Mouse (Mus musculus) heart, embryonic 10.5 days (tissue): ENCODE measurements around the gene Gm17190. TPM values are rescaled to one million over a fixed set of nuclear protein-coding genes. Genes with fewer than 3 reads are reported as not detected.
"Not testable (repeated sequence)": the region's sequence is repeated elsewhere in the genome, so short reads cannot be mapped to it uniquely, and the experiment has no call there.

ENCODE experiments used
- DNase-seq: peaks from one replicate; pipeline ENCODE4 v3.0.0-alpha.2; 2017; ENCODE audit warnings: low spot score
- H3K27ac ChIP-seq: fragments of 300-500 bp; sonication (generic); 2 replicates; pipeline ENCODE4 v1.5.1; 2016; ENCODE audit warnings: mild to moderate bottlenecking
- H3K27me3 ChIP-seq: fragments of 300-500 bp; sonication (generic); 2 replicates; pipeline ENCODE4 v1.6.1; 2016; ENCODE audit warnings: mild to moderate bottlenecking; ENCODE audit not compliant: poor library complexity, insufficient read depth, severe bottlenecking
- H3K36me3 ChIP-seq: fragments of 300-500 bp; sonication (generic); 2 replicates; pipeline ENCODE4 v1.6.1; 2016; ENCODE audit warnings: mild to moderate bottlenecking, moderate library complexity
- H3K4me1 ChIP-seq: fragments of 300-500 bp; sonication (generic); 2 replicates; pipeline ENCODE4 v1.6.1; 2016; ENCODE audit warnings: mild to moderate bottlenecking
- H3K4me3 ChIP-seq: fragments of 300-500 bp; sonication (generic); 2 replicates; pipeline ENCODE4 v1.5.1; 2016; ENCODE audit warnings: mild to moderate bottlenecking, moderate library complexity
- H3K9me3 ChIP-seq: fragments of 300-500 bp; sonication (generic); 2 replicates; pipeline ENCODE4 v1.6.1; 2016; ENCODE audit warnings: mild to moderate bottlenecking, moderate library complexity
- WGBS: fragments of 180-500 bp; shearing (Covaris S2); methylation state at CpG from one replicate; pipeline ENCODE4 v1.1.7; 2016; 5-methylcytosine and 5-hydroxymethylcytosine counted together
- polyA plus RNA-seq: library from polyadenylated mRNA; unstranded; fragments of >200 nt; fragmentation: Nextera tagmentation; extraction: Ambion mirVana; gene quantifications from 2 replicates; pipeline ENCODE4 v1.2.1, GENCODE M21; 2016

Gm17190 gene
- not detected in 2 replicates for polyA plus RNA-seq

DNA sequence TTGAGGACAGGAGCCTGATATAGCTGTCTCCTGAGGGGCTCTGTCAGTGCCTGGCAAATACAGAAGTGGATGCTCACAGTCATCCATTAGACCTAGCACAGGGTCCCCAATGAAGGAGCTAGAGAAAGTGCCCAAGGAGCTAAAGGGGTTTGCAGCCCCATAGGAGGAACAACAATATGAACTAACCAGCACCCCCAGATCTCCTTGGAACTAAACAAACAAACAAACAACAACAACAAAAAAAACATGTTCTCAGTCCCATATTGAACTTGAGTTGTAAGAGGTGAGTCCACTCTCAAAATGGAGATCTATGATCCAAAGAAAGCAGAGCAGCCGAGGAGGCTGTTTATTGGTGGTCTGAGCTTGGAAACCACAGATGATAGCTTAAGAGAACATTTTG, at the start of gene Gm17190:
Gene Gm17190, plus strand, starts transcription at position 301 of the 400 bp plus-strand sequence.
- not testable (repeated sequence) for DNase-seq, H3K36me3 ChIP-seq, H3K4me1 ChIP-seq, H3K4me3 ChIP-seq, H3K9me3 ChIP-seq, H3K27ac ChIP-seq, H3K27me3 ChIP-seq
- WGBS, result 81% methylated on average over 1 of the region's 1 CpGs

DNA sequence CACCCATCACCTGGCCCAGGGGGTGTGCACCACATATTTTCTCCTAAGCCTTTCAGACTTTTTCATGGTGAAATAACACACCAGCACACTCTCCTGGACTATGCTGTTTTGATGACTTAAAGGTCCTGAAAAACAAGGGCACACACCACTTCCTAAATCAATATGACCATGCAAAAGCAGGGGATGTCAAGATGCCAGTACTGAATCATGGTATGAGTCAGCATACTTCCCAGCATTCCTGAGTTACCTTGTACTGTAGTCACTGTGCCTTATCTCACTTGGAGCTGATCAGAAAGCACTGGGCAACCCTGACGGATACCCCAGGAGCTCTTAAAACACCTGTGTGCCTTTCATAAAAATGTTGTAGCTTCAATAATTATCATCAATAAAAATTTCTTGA, 42.3 kb upstream of the Gm17190 start:
- 54% methylated on average over 1 of the region's 1 CpGs for WGBS
- H3K9me3 ChIP-seq, result no peaks in the 10 kb centered on the region

DNA sequence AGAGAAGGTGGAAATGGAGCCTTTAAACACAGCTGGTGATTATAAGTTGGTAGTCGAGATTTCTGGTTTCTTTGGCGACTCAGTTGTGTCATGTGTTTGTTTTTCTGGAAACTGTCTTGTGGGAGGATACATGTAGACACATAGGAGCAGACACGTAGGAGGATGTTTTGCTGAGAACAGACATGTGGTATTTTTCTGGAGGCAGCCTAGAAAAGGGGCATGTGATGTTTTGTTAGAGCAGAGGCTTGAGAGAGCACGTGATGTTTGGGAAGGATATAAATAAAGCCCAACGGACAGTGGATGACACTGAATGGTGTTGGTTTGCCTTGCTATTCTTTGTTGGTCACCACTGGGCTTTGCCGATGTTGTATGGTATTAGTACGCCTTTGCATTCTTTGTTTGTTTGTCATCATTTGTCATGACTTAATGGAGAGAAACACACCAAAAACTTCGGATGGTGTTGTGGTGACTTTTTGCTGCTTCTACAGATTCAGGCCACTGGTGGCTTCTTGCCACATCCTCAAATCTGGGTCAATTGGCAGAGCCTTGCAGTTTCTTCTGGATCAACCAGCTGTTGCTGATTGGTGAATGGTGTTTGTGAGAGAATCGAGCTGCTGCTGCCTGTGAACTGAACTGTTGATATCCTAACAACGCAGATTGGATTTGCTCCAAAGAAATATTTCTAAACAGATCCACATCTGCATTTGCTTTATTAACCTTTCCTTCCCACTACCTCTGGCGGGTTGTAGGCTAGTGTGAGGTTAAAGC, 41.4 kb upstream of the Gm17190 start:
- WGBS, result 77% methylated on average over 11 of the region's 11 CpGs
- Histone ChIP-seq H3K27me3 (no peaks in the 10 kb centered on the region), H3K36me3 (no peaks in the 10 kb centered on the region), H3K4me3 (no peak overlapping the region), H3K9me3 (no peaks in the 10 kb centered on the region), H3K4me1 (no peaks in the 10 kb centered on the region), H3K27ac (no peak overlapping the region)
- no peak for DNase-seq

More for the DNA sequence above, 42.3 kb upstream of the Gm17190 start:
- H3K36me3 ChIP-seq, result no peaks in the 10 kb centered on the region
- no peak overlapping the region for H3K4me3 ChIP-seq
- H3K27me3 ChIP-seq, result no peaks in the 10 kb centered on the region
- no peaks in the 10 kb centered on the region for H3K4me1 ChIP-seq
- no peak overlapping the region for H3K27ac ChIP-seq
- DNase-seq, result no peak

DNA sequence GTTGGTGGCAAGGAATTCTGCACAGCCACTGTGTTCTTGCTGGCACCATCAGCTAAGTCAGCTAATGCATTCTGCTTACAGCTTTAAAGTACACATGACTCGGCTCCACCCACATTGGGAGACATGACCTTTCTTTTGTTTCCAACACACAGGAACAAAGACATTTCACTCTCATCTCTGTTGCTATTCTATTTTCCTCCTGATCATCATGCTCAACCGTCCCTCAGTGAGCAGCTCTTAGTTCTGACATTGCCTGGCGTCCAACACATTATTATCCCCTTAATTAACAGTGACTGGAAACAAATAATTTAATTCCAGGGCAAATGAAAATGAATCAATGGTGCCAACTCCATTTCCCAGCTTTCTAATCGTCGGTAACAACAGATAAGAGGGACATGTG, 36.5 kb upstream of the Gm17190 start:
- H3K4me1 ChIP-seq, result no peaks in the 10 kb centered on the region
- H3K4me3 ChIP-seq, result no peak overlapping the region
- H3K27ac ChIP-seq, result no peak overlapping the region
- 67% methylated on average over 5 of the region's 5 CpGs for WGBS
- H3K36me3 ChIP-seq, result no peaks in the 10 kb centered on the region
- no peaks in the 10 kb centered on the region for H3K27me3 ChIP-seq
- no peaks in the 10 kb centered on the region for H3K9me3 ChIP-seq
- DNase-seq, result no peak

DNA sequence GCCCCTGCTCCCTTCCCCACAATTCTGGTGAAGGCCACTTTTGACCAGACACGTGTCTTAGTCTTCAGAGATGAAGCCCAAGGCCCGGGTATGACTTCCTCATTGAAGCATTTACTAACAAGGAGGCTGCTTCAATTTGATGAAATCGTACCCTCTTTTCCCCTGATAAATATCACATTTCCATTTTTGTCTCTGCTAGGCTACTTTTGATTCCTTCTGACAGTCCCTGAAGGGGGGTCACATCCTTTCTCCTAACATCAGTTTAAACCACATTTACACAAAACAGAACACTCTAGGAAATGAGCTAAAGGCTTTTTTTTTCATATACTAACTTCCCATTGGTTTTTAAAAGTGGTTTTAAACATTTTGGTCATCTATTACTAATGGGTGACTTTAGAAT, 29.1 kb upstream of the Gm17190 start:
- no peaks in the 10 kb centered on the region for H3K4me1 ChIP-seq
- no peak for DNase-seq
- WGBS, result 85% methylated on average over 3 of the region's 3 CpGs
- no peaks in the 10 kb centered on the region for H3K27me3 ChIP-seq
- H3K36me3 ChIP-seq, result no peaks in the 10 kb centered on the region
- no peak overlapping the region for H3K27ac ChIP-seq
- no peaks in the 10 kb centered on the region for H3K9me3 ChIP-seq
- H3K4me3 ChIP-seq, result no peak overlapping the region

DNA sequence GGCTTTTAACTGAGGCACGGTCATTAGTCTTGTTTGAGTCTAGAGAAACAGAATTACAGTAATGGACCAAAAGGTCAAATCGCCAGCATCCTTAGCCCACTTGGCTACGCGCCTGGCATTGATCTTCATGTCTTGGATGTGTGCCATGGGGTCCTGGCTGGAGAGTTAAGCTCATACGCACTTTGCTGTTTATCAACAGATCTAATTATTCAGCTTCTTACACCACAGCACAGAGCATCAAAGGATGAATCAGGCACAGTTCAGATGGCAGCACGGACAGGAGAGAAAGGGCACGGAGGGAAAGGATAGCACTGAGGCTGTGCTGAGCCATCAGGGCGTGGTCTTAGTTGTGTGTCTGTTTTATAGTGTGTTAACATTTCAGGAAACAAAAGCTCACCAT, 8.3 kb upstream of the Gm17190 start:
- Histone ChIP-seq H3K4me1 (no peaks in the 10 kb centered on the region), H3K9me3 (no peaks in the 10 kb centered on the region), H3K27me3 (no peaks in the 10 kb centered on the region), H3K36me3 (no peaks in the 10 kb centered on the region), H3K27ac (no peak overlapping the region), H3K4me3 (no peak overlapping the region)
- no peak for DNase-seq
- WGBS, result 76% methylated on average over 8 of the region's 8 CpGs

DNA sequence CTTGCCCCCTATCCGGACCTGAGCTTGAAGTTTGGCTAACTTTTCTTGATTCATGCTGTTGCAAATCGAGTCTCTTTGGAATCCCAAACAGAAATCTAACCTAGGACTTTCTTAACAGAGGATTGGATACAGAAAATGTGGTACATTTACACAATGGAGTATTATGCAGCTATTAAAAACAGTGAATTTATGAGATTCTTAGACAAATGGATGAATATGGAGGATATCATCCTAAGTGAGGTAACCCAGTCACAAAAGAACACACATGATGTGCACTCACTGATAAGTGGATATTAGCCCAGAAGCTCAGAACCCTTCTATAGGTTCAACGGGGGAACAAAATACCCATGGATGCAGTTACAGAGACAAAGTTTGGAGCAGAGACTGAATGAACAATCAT, 578 bp upstream of the Gm17190 start, which contains the start of gene Gm20075:
Gene Gm20075, minus strand, starts transcription at position 101 of the 400 bp plus-strand sequence.
- not testable (repeated sequence) for H3K4me3 ChIP-seq, H3K27me3 ChIP-seq, H3K27ac ChIP-seq, H3K9me3 ChIP-seq, DNase-seq, H3K36me3 ChIP-seq, H3K4me1 ChIP-seq
- 74% methylated on average over 3 of the region's 3 CpGs for WGBS

DNA sequence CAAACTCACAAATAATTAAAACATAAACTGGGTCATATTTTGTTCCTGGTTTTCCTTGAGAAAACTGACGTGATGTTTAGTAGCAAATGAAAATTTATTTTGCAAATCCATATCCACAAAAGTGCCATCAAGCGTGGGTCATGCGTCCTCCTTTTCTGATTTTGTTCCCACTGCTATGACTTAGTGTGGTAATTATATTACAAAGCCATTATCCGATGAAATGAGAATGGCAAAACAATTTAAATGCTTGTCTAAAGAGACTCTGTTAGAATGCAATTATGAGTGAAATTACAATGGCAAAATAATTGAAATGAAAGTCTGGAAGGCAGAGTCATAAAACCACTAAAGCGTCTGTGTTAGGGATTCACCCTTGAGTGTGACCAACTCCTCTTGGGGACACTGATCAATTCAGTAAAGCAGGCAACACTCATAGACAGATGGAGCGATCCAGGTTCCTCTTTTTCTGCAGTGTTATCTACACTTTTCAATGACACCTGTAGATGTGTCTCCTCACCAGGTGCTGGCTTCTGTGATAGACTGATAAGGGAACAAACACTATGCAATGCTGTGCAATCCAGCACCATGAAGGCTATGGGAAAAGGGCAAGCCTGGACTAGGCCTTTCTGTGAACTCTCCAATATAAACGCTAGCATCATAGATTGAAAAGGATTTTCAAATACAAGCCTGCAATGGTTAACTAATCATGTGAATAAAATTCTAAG, 3.9 kb downstream of the Gm17190 start:
- H3K27ac ChIP-seq, result no peak overlapping the region
- no peaks in the 10 kb centered on the region for H3K27me3 ChIP-seq
- 85% methylated on average over 7 of the region's 7 CpGs for WGBS
- no peaks in the 10 kb centered on the region for H3K9me3 ChIP-seq
- no peak overlapping the region for H3K4me3 ChIP-seq
- no peaks in the 10 kb centered on the region for H3K36me3 ChIP-seq
- H3K4me1 ChIP-seq, result no peaks in the 10 kb centered on the region
- no peak for DNase-seq

DNA sequence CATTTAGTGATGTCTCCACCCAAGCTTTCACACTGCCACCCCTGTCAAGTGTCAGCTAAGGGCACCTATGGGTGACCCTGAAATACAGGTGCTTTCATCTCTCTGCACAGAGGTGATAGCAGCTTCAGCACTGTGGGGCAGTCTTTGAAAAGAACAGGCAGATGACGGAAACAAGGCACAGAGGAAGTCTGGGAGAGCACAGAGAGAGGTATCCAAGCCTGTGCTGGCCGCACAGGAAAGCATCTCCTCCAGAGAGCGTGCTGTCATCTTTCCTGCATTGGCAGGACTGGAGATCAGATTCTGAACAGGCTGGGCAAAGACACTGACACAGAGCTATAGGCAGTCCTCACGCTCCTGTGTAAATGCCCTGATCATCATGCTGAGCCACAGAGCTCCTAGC, 9.1 kb downstream of the Gm17190 start:
- WGBS, result 70% methylated on average over 4 of the region's 4 CpGs

DNA sequence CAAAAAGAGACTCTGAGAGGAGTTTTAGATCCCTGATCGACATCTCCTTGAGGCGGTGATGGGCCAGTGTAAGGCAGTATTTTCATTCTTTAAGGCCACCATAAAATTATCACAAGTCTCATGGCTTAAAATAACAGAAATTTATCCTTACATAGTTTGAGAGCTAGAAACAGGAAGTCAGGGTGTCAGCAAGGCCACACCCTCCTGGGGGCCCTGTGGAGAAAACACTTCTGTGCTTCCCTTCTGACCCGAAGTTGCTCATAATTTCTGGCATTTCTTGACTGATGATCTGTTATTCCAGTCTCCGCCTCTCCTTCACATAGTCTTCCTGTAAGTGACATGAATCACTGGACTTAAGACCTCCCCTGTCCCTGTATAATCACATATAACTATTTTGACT, 24.5 kb downstream of the Gm17190 start:
- no peak for DNase-seq

More for the DNA sequence above, 9.1 kb downstream of the Gm17190 start:
- H3K27me3 ChIP-seq, result no peaks in the 10 kb centered on the region
- H3K36me3 ChIP-seq, result no peaks in the 10 kb centered on the region
- no peaks in the 10 kb centered on the region for H3K4me1 ChIP-seq
- H3K4me3 ChIP-seq, result no peak overlapping the region
- no peak overlapping the region for H3K27ac ChIP-seq
- no peak for DNase-seq
- no peaks in the 10 kb centered on the region for H3K9me3 ChIP-seq

DNA sequence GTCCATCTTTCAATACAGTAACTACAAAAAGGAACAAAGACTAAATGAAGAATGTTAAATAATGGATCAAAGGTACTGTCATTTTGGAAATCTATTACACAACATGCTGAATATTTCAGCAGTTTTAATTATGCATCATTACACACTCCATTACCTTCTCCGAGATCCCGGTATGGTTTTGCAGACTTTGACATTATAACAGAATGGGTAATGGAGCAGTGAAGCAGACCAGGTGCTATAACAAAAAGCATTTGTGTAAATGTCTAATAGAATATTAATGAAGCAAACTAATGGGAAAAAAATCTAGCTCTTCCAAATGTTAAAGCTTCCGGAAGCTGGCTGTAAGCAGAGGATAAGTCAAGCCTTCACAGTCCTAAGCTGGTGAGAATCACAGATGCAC, 28.9 kb downstream of the Gm17190 start:
- H3K27me3 ChIP-seq, result no peaks in the 10 kb centered on the region
- no peaks in the 10 kb centered on the region for H3K4me1 ChIP-seq
- WGBS, result 87% methylated on average over 3 of the region's 3 CpGs
- H3K4me3 ChIP-seq, result no peak overlapping the region
- DNase-seq, result no peak
- H3K27ac ChIP-seq, result no peak overlapping the region
- no peaks in the 10 kb centered on the region for H3K9me3 ChIP-seq
- no peaks in the 10 kb centered on the region for H3K36me3 ChIP-seq

More for the DNA sequence above, 24.5 kb downstream of the Gm17190 start:
- Histone ChIP-seq H3K9me3 (no peaks in the 10 kb centered on the region), H3K27ac (no peak overlapping the region), H3K36me3 (no peaks in the 10 kb centered on the region), H3K27me3 (no peaks in the 10 kb centered on the region), H3K4me3 (no peak overlapping the region), H3K4me1 (no peaks in the 10 kb centered on the region)
- WGBS, result 79% methylated on average over 4 of the region's 4 CpGs

DNA sequence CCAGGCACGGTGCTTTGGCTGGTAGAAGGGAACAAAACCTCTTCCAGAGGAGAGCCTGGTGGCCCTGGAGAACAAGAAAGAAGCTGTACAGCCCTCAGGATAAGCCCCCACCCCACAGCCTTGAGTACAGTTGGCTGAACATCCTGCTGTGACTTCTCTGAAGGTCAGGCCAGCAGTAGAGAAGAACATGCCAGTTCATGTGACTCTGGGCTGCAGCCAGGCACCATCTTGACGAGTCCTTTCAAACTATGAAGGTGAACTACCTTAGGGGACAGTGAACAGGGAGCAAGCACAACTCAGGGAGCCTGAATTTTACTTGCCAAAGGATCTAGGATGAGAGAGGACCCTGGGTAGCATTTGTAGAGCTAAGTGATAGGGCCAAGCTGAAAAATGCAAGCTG, 30.9 kb downstream of the Gm17190 start:
- no peak overlapping the region for H3K27ac ChIP-seq
- no peak overlapping the region for H3K4me3 ChIP-seq
- H3K36me3 ChIP-seq, result no peaks in the 10 kb centered on the region
- H3K27me3 ChIP-seq, result no peaks in the 10 kb centered on the region
- no peaks in the 10 kb centered on the region for H3K4me1 ChIP-seq
- H3K9me3 ChIP-seq, result no peaks in the 10 kb centered on the region
- WGBS, result 79% methylated on average over 2 of the region's 2 CpGs
- DNase-seq, result no peak

DNA sequence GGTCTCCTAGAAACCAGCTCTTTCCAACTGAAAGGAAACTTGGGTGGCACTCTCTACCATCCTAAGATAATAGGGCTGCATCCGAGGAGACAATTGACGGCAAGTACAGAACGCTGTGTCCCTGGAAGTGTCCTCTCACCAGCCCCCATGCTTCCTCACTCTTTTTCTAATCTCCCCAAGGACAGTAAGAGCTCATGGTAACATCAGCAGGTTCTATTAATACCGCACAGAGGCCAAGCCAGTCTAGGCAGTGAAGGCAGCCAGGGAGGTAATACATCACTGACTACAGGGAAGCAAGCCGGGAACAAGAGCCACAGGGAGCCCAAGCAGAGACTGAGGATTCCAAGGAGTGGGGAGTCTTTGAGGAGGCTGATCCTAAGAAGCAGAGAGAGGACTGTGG, 43.2 kb downstream of the Gm17190 start:
- Histone ChIP-seq H3K27ac (no peak overlapping the region), H3K4me3 (no peak overlapping the region), H3K27me3 (peaks cover 33% of the 10 kb centered on the region), H3K4me1 (no peaks in the 10 kb centered on the region), H3K36me3 (no peaks in the 10 kb centered on the region), H3K9me3 (no peaks in the 10 kb centered on the region)
- WGBS, result 49% methylated on average over 5 of the region's 5 CpGs
- no peak for DNase-seq
